Mouse (Mus musculus): ENCODE results near the gene Gm44965. TPM values are rescaled to one million over a fixed set of nuclear protein-coding genes. Genes with fewer than 3 reads are reported as not detected.

The Gm44965 gene
- polyA plus RNA-seq, 1 experiment from 2014 or later = 1.0 TPM

DNA sequence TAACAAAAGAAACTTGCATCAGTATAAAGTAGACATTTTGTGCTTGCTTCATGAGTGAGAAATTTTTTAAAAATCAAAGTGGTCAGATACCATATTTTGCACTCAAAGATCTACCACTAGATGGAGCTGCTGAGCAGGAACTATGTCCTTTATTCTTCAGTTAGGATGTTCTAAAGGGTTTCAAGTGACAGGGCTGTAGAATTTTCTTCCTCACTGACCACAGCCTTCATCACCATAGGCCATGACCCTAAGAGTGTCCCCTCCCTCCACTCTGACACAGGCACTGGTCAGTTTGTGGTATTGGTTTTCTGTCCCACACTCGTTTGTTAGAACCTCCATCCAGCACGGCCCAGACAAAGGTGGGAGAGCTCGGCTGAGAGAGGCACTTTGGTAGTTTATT, 11.7 kb upstream of the Gm44965 start:
- Histone ChIP-seq H3K27ac (replicated peaks) (no peak overlapping the region), H3K9me3 (no peaks in the 10 kb centered on the region), H3K36me3 (no peaks in the 10 kb centered on the region), H3K27me3 (no peaks in the 10 kb centered on the region), H3K4me2 (no peak overlapping the region), H3K9ac (no peak overlapping the region), H3K4me1 (replicated peaks) (no peaks in the 10 kb centered on the region), H3K4me3 (no peak overlapping the region)
- 73% methylated on average over 3 of the region's 3 CpGs for WGBS
- 0 out of 2 replicates have a peak, but pooled peaks have one; percentile 27 for ATAC-seq (ENCODE audit: low FRiP score, low read depth)

DNA sequence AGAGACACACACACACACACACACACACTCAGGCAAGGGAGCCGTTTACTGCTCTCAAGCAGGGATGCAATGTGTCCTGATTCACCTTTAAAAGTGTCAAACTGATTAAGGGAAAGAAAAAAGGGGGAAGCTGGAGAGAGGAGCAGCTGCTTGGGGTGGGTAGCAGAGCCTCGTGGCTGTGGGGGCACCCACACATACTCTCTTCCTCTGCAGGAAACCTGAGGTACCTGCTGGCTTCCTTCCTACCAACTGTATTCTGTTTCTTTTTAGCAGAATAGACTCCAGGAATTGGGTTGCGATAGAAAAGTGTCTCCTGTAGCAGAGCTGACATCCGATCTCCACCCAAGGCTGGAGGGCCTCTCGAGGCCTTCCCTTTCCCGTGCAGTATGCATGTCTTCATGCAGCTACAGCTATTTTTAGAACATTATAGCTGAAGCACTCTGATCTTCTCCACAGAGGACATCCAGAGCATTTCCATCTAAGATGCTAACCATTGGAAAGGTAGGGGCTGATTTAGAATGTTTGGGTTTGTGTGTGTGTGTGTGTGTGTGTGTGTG, 4.5 kb upstream of the Gm44965 start, which contains the start of gene Gm45021:
Gene Gm45021 (plus strand): TSS at position 417 of the 557 bp plus-strand sequence.
- ATAC-seq (ENCODE audit: low FRiP score, low read depth) = no peak
- H3K4me2 ChIP-seq = no peak within 1 kb of the TSS
- WGBS = 70% methylated on average over 6 of the region's 6 CpGs

DNA sequence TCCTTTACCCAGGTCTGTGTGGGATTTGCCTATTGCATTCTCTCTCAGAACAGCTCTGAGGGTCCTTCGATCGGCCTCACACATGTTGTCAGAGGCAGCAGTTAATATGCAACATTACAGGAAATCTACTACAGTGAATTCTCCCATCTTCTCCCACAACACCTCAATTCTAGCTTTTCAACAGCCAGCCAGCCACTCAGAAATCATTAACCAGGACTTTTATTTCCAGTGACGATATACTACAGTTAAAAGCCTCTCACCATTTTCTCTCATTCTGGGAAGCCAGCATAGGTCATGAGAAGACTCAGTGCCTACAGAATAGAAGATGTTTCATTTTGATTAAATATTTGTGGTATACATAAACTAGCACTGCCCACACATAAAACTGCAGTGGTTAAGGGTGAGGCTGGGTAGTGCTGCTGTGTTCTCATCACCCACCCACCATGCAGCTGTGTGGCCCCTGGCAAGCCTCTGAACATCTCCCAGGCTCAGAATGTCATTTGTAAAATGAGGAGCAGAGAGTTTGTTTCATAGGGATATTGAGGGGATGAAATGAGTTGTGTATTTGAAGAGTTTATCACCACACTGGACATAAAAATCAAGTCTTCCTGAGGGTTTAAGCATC, 2.4 kb upstream of the Gm44965 start:
- no peak overlapping the region for H3K4me2 ChIP-seq
- H3K4me1 ChIP-seq (replicated peaks) = peaks cover 20% of the 10 kb centered on the region
- H3K27me3 ChIP-seq = no peaks in the 10 kb centered on the region
- WGBS = 69% methylated on average over 3 of the region's 3 CpGs
- H3K27ac ChIP-seq (replicated peaks) = no peak overlapping the region
- H3K9me3 ChIP-seq = 0 out of 2 replicates have a peak, but pooled peaks cover 5% of the 10 kb centered on the region
- H3K4me3 ChIP-seq = no peak overlapping the region
- no peak overlapping the region for H3K9ac ChIP-seq
- no peak for ATAC-seq (ENCODE audit: low FRiP score, low read depth)
- peaks cover 7% of the 10 kb centered on the region for H3K36me3 ChIP-seq

More for the DNA sequence above, 4.5 kb upstream of the Gm44965 start, which contains the start of gene Gm45021:
- Histone ChIP-seq H3K27ac (replicated peaks) (no peak within 1 kb of the TSS), H3K9me3 (no peaks in the 10 kb centered on the region), H3K36me3 (no peaks in the 10 kb centered on the region), H3K27me3 (no peaks in the 10 kb centered on the region), H3K4me3 (no peak within 1 kb of the TSS), H3K4me1 (replicated peaks) (peaks cover 7% of the 10 kb centered on the region), H3K9ac (no peak within 1 kb of the TSS)

DNA sequence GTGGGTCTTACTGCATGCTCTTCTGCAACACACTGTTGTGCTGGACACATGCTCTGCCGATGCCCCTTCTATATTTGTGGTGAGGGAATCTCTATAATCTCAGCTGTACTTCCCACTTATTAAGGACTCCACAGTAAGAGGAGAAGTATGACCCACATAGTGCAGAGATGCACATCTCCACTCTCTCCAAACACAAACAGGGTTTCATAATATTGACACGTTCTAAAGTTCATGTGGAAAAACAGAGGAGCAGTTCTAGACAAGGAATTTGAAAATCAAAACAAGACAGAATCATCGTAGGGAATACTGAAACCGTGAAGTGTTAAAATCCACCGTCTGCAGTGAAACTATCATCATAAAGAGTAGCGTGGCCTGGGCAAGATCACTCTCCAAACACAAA, 1.9 kb upstream of the Gm44965 start:
- Histone ChIP-seq H3K9me3 (peaks cover 11% of the 10 kb centered on the region; the same call in 1 of the 2 replicates), H3K4me2 (no peak overlapping the region), H3K4me3 (no peak overlapping the region), H3K27me3 (no peaks in the 10 kb centered on the region), H3K9ac (no peak overlapping the region), H3K4me1 (replicated peaks) (peaks cover 20% of the 10 kb centered on the region), H3K27ac (replicated peaks) (no peak overlapping the region), H3K36me3 (peaks cover 12% of the 10 kb centered on the region)
- no peak for ATAC-seq (ENCODE audit: low FRiP score, low read depth)
- 90% methylated on average over 6 of the region's 6 CpGs for WGBS

DNA sequence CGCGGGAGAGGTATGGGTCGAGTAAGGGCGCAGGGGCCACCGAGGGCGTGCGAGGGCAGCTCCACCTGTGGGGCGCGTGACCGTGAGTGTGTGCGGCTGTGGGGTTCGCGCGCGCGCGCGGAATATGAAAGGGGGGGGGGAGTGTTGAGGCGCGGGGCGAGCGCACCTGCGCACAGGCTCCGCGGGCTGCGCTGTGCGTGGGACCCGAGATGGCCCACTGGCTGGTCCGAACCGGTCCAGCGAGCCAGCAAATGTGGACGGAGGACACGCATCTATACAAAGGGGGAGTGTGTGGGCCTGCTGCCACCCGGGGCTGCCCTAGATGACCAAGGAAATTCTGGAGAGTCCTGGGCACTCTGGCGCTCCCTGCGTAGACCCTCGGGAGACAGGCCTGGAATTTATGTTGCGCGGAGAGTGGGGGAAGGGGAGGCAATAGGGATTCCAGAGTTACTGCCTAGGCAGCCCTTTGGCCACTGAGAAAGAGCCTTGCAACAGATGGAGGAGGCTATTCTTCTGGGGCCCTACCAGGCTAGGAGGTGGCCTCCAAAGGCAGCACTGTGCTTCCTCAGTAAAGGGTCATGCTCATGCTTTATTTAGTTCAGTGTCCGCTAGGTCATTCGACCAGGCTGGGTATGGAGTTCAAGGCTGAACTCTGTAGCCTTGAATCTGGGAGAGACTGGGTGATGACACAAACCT, 450 bp downstream of the Gm44965 start:
- Histone ChIP-seq H3K27me3 (no peaks in the 10 kb centered on the region), H3K4me2 (peak overlapping the region; percentile 80), H3K4me3 (peak overlapping the region; percentile 89), H3K36me3 (peaks cover 35% of the 10 kb centered on the region), H3K9me3 (peaks cover 22% of the 10 kb centered on the region), H3K4me1 (replicated peaks) (peaks cover 20% of the 10 kb centered on the region), H3K27ac (replicated peaks) (peak overlapping the region; percentile 99), H3K9ac (peak overlapping the region; percentile 94)
- WGBS = under 1% methylated on average over 41 of the region's 41 CpGs
- peak; percentile 83 for ATAC-seq (ENCODE audit: low FRiP score, low read depth)

DNA sequence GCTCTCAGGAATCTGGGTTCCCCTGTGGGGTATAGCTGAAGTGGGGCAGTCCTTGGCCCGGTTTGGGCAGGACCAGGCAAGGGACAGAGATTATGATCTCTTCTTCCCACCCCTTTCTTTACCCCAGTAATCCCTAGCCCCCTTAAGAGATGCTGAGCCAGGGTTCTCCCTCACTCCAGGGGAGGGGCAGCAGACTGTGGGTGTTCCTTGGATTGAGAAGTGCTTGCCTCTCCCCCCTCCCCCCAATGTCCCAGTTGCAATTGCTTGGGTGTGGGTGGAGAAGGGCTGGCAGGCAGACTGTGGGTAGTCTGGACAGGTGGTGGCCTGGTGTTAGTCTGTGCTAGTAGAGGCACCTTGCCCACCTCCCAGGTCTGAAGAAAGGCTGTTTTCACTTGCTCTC, 1.5 kb downstream of the Gm44965 start:
- Histone ChIP-seq H3K27me3 (no peaks in the 10 kb centered on the region), H3K4me3 (peak overlapping the region; percentile 89), H3K4me2 (peak overlapping the region; percentile 80), H3K36me3 (peaks cover 46% of the 10 kb centered on the region), H3K4me1 (replicated peaks) (peaks cover 20% of the 10 kb centered on the region), H3K9ac (no peak overlapping the region), H3K9me3 (peaks cover 22% of the 10 kb centered on the region), H3K27ac (replicated peaks) (no peak overlapping the region)
- 62% methylated on average over 1 of the region's 1 CpGs for WGBS
- ATAC-seq (ENCODE audit: low FRiP score, low read depth) = no peak

DNA sequence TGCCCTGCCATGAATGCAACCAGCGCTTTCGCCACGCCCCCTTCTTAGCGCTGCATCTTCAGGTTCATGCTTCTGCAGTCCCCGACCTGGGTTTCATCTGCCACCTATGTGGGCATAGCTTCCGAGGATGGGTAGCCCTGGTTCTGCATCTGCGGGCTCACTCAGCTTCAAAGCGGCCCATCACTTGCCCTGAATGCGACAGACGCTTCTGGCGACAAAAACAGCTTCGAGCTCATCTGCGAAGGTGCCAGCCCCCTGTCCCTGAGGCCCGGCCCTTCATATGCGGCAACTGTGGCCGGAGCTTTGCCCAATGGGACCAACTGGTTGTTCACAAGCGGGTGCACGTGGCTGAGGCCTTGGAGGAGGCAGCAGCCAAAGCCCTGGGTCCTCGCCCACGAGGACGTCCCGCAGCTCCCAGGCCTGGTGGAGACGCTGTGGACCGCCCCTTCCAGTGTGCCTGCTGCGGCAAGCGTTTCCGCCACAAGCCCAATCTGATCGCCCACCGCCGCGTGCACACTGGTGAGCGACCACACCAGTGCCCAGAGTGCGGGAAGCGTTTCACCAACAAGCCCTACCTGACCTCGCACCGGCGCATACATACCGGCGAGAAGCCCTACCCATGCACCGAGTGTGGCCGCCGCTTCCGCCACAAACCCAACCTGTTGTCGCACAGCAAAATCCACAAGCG, 2.9 kb downstream of the Gm44965 start:
- WGBS = 96% methylated on average over 45 of the region's 45 CpGs
- Histone ChIP-seq H3K27me3 (no peaks in the 10 kb centered on the region), H3K4me3 (no peak overlapping the region), H3K4me2 (no peak overlapping the region), H3K9ac (no peak overlapping the region), H3K36me3 (peaks cover 46% of the 10 kb centered on the region), H3K27ac (replicated peaks) (no peak overlapping the region), H3K4me1 (replicated peaks) (peaks cover 31% of the 10 kb centered on the region), H3K9me3 (peaks cover 22% of the 10 kb centered on the region)
- ATAC-seq (ENCODE audit: low FRiP score, low read depth) = no peak

DNA sequence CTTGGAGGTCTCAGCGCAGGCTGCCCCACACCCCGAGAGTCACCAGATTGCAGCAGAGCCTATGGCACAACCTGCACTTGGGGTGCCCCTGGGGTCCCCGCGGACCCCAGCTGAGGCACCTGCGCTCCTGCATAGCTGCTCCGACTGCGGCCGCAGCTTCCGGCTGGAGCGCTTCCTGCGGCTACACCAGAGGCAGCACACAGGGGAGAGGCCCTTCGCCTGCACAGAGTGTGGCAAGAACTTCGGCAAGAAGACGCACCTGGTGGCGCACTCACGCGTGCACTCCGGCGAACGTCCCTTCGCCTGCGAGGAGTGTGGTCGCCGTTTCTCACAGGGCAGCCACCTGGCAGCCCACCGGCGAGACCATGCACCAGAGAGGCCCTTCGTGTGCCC, 3.5 kb downstream of the Gm44965 start:
- no peak overlapping the region for H3K4me2 ChIP-seq
- no peaks in the 10 kb centered on the region for H3K27me3 ChIP-seq
- H3K4me1 ChIP-seq (replicated peaks) = peaks cover 31% of the 10 kb centered on the region
- ATAC-seq (ENCODE audit: low FRiP score, low read depth) = no peak
- no peak overlapping the region for H3K4me3 ChIP-seq
- H3K9me3 ChIP-seq = peaks cover 22% of the 10 kb centered on the region
- no peak overlapping the region for H3K27ac ChIP-seq (replicated peaks)
- no peak overlapping the region for H3K9ac ChIP-seq
- WGBS = 97% methylated on average over 27 of the region's 27 CpGs
- H3K36me3 ChIP-seq = peaks cover 46% of the 10 kb centered on the region

DNA sequence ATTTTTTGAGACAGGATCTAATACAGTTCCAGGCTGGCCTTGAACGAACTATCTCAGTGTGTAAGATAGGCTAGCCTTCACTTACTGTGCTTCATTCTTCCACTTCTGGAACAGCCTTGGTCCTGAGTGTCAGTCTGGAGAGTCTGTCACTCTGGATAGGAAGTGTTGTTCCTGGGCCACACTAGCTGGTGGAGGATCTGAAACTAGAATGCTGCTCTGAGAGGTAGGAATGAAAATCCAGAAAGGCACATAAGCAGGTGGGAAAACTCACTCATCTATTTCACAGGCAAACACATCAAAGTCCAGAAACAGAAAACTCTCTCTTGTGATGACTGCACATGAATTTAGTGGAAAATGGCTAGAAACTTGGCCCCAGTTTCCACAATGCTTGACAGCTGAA, 6.9 kb downstream of the Gm44965 start:
- H3K9ac ChIP-seq = no peak overlapping the region
- no peaks in the 10 kb centered on the region for H3K27me3 ChIP-seq
- peaks cover 22% of the 10 kb centered on the region for H3K9me3 ChIP-seq
- H3K27ac ChIP-seq (replicated peaks) = peak overlapping the region; percentile 95
- WGBS = 95% methylated on average over 1 of the region's 1 CpGs
- ATAC-seq (ENCODE audit: low FRiP score, low read depth) = no peak
- H3K4me1 ChIP-seq (replicated peaks) = peaks cover 21% of the 10 kb centered on the region
- H3K36me3 ChIP-seq = peaks cover 46% of the 10 kb centered on the region
- H3K4me2 ChIP-seq = no peak overlapping the region
- no peak overlapping the region for H3K4me3 ChIP-seq

DNA sequence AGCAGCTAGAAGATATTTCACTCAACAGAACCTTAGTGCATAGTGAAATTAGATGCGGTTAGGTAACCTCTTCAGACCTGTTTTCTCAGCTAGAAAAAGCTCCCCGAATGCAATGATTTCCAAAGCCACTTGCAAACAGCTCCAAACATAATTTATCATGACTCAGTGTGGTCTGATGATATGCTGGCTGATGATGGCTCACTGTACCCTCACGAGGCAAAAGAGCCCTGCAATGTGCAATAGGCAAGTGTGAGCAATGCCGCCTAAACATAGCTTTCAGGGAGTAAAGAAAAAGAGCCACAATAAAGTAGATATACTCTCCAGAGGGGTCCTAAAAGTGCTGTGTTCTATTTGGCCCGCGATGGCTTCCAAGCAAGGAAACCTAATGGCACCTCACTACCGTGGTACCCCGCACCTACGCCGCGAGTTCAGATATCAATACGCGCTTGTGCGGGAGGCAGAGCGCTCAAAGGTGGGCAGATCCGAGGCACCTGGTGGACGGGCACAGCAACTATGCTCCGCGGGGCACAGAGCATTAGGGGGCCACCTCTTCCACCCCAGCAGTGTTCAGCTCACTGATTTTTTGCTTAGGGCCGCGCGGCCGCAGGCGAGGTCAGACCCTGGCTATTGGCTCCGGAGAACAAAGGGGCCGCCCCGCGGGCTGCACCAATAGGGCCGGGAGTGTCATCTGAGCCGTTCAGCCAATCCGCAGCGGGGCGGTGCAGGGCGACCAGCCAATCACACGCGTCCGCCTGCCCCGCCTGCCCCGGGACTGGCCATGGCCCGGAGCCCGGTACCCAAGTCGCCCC, 7.7 kb downstream of the Gm44965 start, which contains the start of gene Zfp775:
Gene Zfp775 (plus strand): TSS at position 793 of the 809 bp plus-strand sequence.
- H3K9me3 ChIP-seq = peaks cover 15% of the 10 kb centered on the region
- peaks cover 38% of the 10 kb centered on the region for H3K36me3 ChIP-seq
- peak within 1 kb of the TSS; percentile 93 for H3K4me2 ChIP-seq
- peaks cover 21% of the 10 kb centered on the region for H3K4me1 ChIP-seq (replicated peaks)
- no peaks in the 10 kb centered on the region for H3K27me3 ChIP-seq
- H3K9ac ChIP-seq = peak within 1 kb of the TSS; percentile 99
- H3K4me3 ChIP-seq = peak within 1 kb of the TSS; percentile 65
- H3K27ac ChIP-seq (replicated peaks) = peak within 1 kb of the TSS; percentile 95
- peak; percentile 99 for ATAC-seq (ENCODE audit: low FRiP score, low read depth)
- WGBS = 4% methylated on average over 42 of the region's 42 CpGs

DNA sequence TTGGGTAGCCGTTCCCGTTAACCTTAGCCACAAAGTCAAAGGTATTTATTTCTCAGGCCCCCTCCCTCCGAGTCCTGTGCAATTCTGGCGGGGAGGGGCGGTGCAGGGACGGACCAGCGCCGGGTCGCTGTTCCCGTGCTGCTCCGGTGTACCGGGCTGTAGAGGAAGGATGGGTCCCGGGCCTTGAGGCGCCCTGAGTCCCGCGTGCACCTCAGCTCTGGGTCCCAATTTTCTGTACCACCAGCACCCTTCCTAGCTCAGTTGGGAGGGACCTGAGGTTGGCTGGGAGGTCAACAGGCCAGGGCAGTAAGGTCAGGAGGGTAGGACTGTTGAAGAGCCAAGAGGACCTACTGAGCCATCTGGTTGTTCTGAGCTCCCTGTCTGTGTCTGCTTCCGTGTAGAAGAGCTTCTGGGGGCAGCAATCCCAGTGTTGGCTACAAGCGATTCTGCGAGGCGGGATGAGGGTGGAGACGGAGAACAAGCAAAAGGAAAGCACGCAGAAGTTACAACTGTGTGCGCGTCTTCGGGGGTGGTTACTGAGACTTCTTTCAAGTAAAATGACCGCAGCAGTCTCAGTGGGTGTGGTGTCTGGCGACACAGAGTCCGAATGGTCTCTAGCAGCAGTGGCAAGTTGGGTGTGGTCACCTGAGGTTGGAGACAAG, 8.5 kb downstream of the Gm44965 start:
- peak overlapping the region; percentile 93 for H3K4me2 ChIP-seq
- 0% methylated on average over 28 of the region's 28 CpGs for WGBS
- H3K36me3 ChIP-seq = peaks cover 30% of the 10 kb centered on the region
- H3K27me3 ChIP-seq = no peaks in the 10 kb centered on the region
- H3K9me3 ChIP-seq = peaks cover 8% of the 10 kb centered on the region
- peak overlapping the region; percentile 99 for H3K9ac ChIP-seq
- peak overlapping the region; percentile 65 for H3K4me3 ChIP-seq
- peak; percentile 89 for ATAC-seq (ENCODE audit: low FRiP score, low read depth)
- peaks cover 21% of the 10 kb centered on the region for H3K4me1 ChIP-seq (replicated peaks)
- peak overlapping the region; percentile 95 for H3K27ac ChIP-seq (replicated peaks)
